Mouse (Mus musculus) C2C12 (cell line): ENCODE results near the gene Vps13d.

ENCODE experiments used
- CEBPB ChIP-seq: IDR thresholded peaks from one replicate; pipeline ENCODE4 v1.6.1; 2011; ENCODE audit warnings: low read depth, mild to moderate bottlenecking, control low read depth, moderate library complexity
- CTCF ChIP-seq: IDR thresholded peaks from one replicate; pipeline ENCODE4 v1.5.1; 2011; ENCODE audit not compliant: control insufficient read depth, insufficient read depth, insufficient read length
- FOSL1 ChIP-seq: IDR thresholded peaks from one replicate; pipeline ENCODE4 v1.8.0; 2011; ENCODE audit warnings: mild to moderate bottlenecking, low read length; ENCODE audit not compliant: poor library complexity, insufficient read depth, severe bottlenecking
- MAX ChIP-seq: IDR thresholded peaks from one replicate; pipeline ENCODE4 v1.6.1; 2011; ENCODE audit warnings: mild to moderate bottlenecking, control low read depth
- MYOD1 ChIP-seq: IDR thresholded peaks from one replicate; pipeline ENCODE4 v1.6.1; 2011; ENCODE audit warnings: low read depth; ENCODE audit not compliant: control insufficient read depth, insufficient read length
- MYOG ChIP-seq: IDR thresholded peaks from one replicate; pipeline ENCODE4 v1.6.1; 2011; ENCODE audit not compliant: control insufficient read depth, insufficient read length; ENCODE audit errors: extremely low read depth
- USF1 ChIP-seq: IDR thresholded peaks from one replicate; pipeline ENCODE4 v1.6.1; 2011; ENCODE audit warnings: low read depth, mild to moderate bottlenecking, control low read depth, moderate library complexity

DNA sequence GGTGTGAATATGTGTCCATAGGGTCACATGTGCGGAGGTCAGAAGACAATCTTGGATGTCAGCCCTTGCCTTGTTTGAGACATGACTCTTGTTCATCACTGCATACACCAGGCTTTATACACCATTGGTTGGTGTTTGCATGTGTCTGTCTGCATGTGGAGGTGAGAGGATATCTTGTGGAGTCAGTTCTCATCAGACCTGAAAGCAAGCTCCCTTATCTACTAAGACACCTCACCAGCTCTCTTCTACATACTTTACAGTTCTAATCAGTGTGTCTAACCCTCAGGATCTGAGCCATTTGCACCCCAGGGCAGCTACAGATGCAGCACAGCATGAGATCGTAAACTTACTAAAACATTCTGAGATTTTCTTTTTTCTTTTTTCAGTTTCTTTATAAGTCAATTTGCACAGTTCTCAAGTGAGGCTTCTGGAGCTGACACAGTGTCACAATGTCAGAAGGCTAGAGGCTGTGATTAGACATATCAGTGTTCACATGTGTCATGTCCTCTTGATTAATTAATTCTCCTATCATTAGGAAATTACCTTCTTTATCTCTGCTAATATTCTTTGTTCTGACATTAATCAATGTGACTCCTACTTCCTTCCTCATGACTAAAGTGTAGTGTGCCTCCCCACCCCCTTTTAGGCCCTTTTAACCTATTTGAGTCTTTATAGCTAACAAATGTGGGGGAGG lies 135.9 kb downstream of the Vps13d start:
- TF ChIP-seq CTCF = no peak
- no peak for TF ChIP-seq USF1
- TF ChIP-seq MAX = no peak
- TF ChIP-seq CEBPB = no peak
- no peak for TF ChIP-seq MYOD1
- TF ChIP-seq FOSL1 = no peak
- no peak for TF ChIP-seq MYOG
